ENCODE assay signal across 24 mouse cellular contexts in genomic region chrX:51585444-51585843, GRCm38 (mm10).
A peak's percentile ranks its signal among the peaks of the same experiment; 100 is the strongest.
DNase-seq lines count a peak whose midpoint lies in the region; ATAC-seq and TF ChIP-seq lines count a peak whose summit lies in the region.
"Had no signal": no experiment of that assay in that cellular context is flagged by ENCODE, and none has a peak within 500 bp of the region (broad histone marks: within the 10 kb centered on the region; RNA-seq: fewer than 3 reads in every experiment).

No protein-coding gene starts in this region.

- H3K36me3 ChIP-seq in hindbrain, embryonic 16.5 days (ENCODE audit: control insufficient read depth, insufficient read depth, low read length) = no peaks in the 10 kb centered on the region
- no peaks in the 10 kb centered on the region for H3K36me3 ChIP-seq in hindbrain, embryonic 10.5 days
- no peaks in the 10 kb centered on the region for H3K36me3 ChIP-seq in lung, embryonic 14.5 days (ENCODE audit: insufficient read depth)
- no peaks in the 10 kb centered on the region for H3K36me3 ChIP-seq in neural tube, embryonic 13.5 days
- H3K36me3 ChIP-seq in neural tube, embryonic 15.5 days = no peaks in the 10 kb centered on the region
- H3K36me3 ChIP-seq: embryonic facial prominence, embryonic 15.5 days; forebrain, embryonic 12.5 days; hindbrain, embryonic 13.5 days; intestine, embryonic 15.5 days had no signal

- H3K4me1 ChIP-seq in hindbrain, embryonic 16.5 days (ENCODE audit: control insufficient read depth, insufficient read depth, low read depth, low read length) = no peaks in the 10 kb centered on the region
- no peaks in the 10 kb centered on the region for H3K4me1 ChIP-seq in hindbrain, embryonic 10.5 days (replicated peaks)
- H3K4me1 ChIP-seq in lung, embryonic 14.5 days (ENCODE audit: insufficient read depth) = no peaks in the 10 kb centered on the region
- H3K4me1 ChIP-seq in lung, adult 2 months (ENCODE audit: control insufficient read depth, insufficient read depth, low read length) = no peaks in the 10 kb centered on the region
- H3K4me1 ChIP-seq in neural tube, embryonic 13.5 days (replicated peaks) = no peaks in the 10 kb centered on the region
- no peaks in the 10 kb centered on the region for H3K4me1 ChIP-seq in neural tube, embryonic 15.5 days
- H3K4me1 ChIP-seq: embryonic facial prominence, embryonic 15.5 days; forebrain, embryonic 12.5 days; hindbrain, embryonic 13.5 days; intestine, embryonic 15.5 days had no signal

- TF ChIP-seq CTCF in lung, embryonic 14.5 days (IDR thresholded peaks at IDR 0.05; ENCODE audit: low read depth) = no peak
- TF ChIP-seq CTCF in lung, adult 2 months (IDR thresholded peaks at IDR 0.05; ENCODE audit: insufficient read depth, low read length) = no peak

- no peak overlapping the region for H3K27ac ChIP-seq in hindbrain, embryonic 16.5 days (ENCODE audit: low read depth, low read length)
- no peak overlapping the region for H3K27ac ChIP-seq in hindbrain, embryonic 10.5 days
- no peak overlapping the region for H3K27ac ChIP-seq in lung, embryonic 14.5 days (ENCODE audit: low read depth)
- no peak overlapping the region for H3K27ac ChIP-seq in neural tube, embryonic 13.5 days (replicated peaks)
- H3K27ac ChIP-seq in neural tube, embryonic 15.5 days (replicated peaks) = no peak overlapping the region
- H3K27ac ChIP-seq: embryonic facial prominence, embryonic 15.5 days; forebrain, embryonic 12.5 days; gastrocnemius, adult 2 months; hindbrain, embryonic 13.5 days; intestine, embryonic 15.5 days had no signal

- peak; percentile 14 to 33 for DNase-seq in cerebellum, postnatal 10 days
- DNase-seq in cerebellum, adult 8-10 months = no peak
- no peak for DNase-seq in hindbrain, embryonic 10.5 days (ENCODE audit: low spot score)
- DNase-seq in lung, embryonic 14.5 days = peak; percentile 15
- DNase-seq in lung, adult 2 months = no peak
- DNase-seq: adrenal gland, adult 8-10 months; adrenal gland, postnatal 25 days; cerebellum, adult 18-20 months; cerebellum, adult 9-11 months; cerebellum, postnatal 36 days; embryo, embryonic 11 days; gastrocnemius, adult 2 months; gastrocnemius, postnatal 14 days; heart, adult 11 months had no signal

- H3K9ac ChIP-seq in hindbrain, embryonic 16.5 days (ENCODE audit: low read depth, low read length) = no peak overlapping the region
- no peak overlapping the region for H3K9ac ChIP-seq in lung, embryonic 14.5 days
- H3K9ac ChIP-seq in neural tube, embryonic 13.5 days = no peak overlapping the region
- no peak overlapping the region for H3K9ac ChIP-seq in neural tube, embryonic 15.5 days (replicated peaks)
- H3K9ac ChIP-seq: embryonic facial prominence, embryonic 15.5 days; forebrain, embryonic 12.5 days; hindbrain, embryonic 13.5 days; intestine, embryonic 15.5 days had no signal

- no peak overlapping the region for H3K4me2 ChIP-seq in hindbrain, embryonic 16.5 days (ENCODE audit: low read length)
- no peak overlapping the region for H3K4me2 ChIP-seq in lung, embryonic 14.5 days
- no peak overlapping the region for H3K4me2 ChIP-seq in neural tube, embryonic 13.5 days
- H3K4me2 ChIP-seq in neural tube, embryonic 15.5 days = no peak overlapping the region
- H3K4me2 ChIP-seq: embryonic facial prominence, embryonic 15.5 days; forebrain, embryonic 12.5 days; heart, embryonic 11.5 days; hindbrain, embryonic 13.5 days; intestine, embryonic 15.5 days had no signal

- peak; percentile 54 for ATAC-seq in hindbrain, embryonic 16.5 days
- ATAC-seq in lung, embryonic 14.5 days (ENCODE audit: insufficient read depth) = no peak
- ATAC-seq in neural tube, embryonic 13.5 days (ENCODE audit: low read depth) = peak; percentile 50
- no peak for ATAC-seq in neural tube, embryonic 15.5 days (ENCODE audit: low FRiP score)
- ATAC-seq: activated CD4-positive, CD25-positive, alpha-beta regulatory T cell, adult 4 months; forebrain, embryonic 16.5 days; intestine, embryonic 15.5 days had no signal

- H3K27me3 ChIP-seq in hindbrain, embryonic 16.5 days (replicated peaks; ENCODE audit: control insufficient read depth, insufficient read depth, low read length) = no peaks in the 10 kb centered on the region
- H3K27me3 ChIP-seq in hindbrain, embryonic 10.5 days (ENCODE audit: insufficient read depth, poor library complexity, severe bottlenecking) = no peaks in the 10 kb centered on the region; the same call in 1 of the 2 replicates
- no peaks in the 10 kb centered on the region for H3K27me3 ChIP-seq in lung, embryonic 14.5 days (ENCODE audit: insufficient read depth, low read length)
- no peaks in the 10 kb centered on the region for H3K27me3 ChIP-seq in neural tube, embryonic 13.5 days
- H3K27me3 ChIP-seq in neural tube, embryonic 15.5 days (replicated peaks) = no peaks in the 10 kb centered on the region
- H3K27me3 ChIP-seq: embryonic facial prominence, embryonic 15.5 days; forebrain, embryonic 12.5 days; hindbrain, embryonic 13.5 days; intestine, embryonic 15.5 days had no signal

- 47% methylated on average over 3 of the region's 3 CpGs for WGBS in hindbrain, embryonic 16.5 days
- 91% methylated on average over 3 of the region's 3 CpGs for WGBS in hindbrain, embryonic 10.5 days
- 30% methylated on average over 3 of the region's 3 CpGs for WGBS in lung, embryonic 14.5 days
- 72% methylated on average over 3 of the region's 3 CpGs for WGBS in lung, adult 2 months
- WGBS in neural tube, embryonic 13.5 days = 64% methylated on average over 3 of the region's 3 CpGs
- WGBS in neural tube, embryonic 15.5 days = 55% methylated on average over 3 of the region's 3 CpGs

- H3K4me3 ChIP-seq in hindbrain, embryonic 16.5 days (ENCODE audit: low read length) = no peak overlapping the region
- H3K4me3 ChIP-seq in hindbrain, embryonic 10.5 days = no peak overlapping the region
- no peak overlapping the region for H3K4me3 ChIP-seq in lung, embryonic 14.5 days (ENCODE audit: low read depth, low read length)
- no peak overlapping the region for H3K4me3 ChIP-seq in lung, adult 2 months (replicated peaks; ENCODE audit: extremely low read depth, low read depth, low read length)
- no peak overlapping the region for H3K4me3 ChIP-seq in neural tube, embryonic 13.5 days
- H3K4me3 ChIP-seq in neural tube, embryonic 15.5 days (replicated peaks) = no peak overlapping the region
- H3K4me3 ChIP-seq: embryonic facial prominence, embryonic 15.5 days; forebrain, embryonic 12.5 days; gastrocnemius, adult 2 months; hindbrain, embryonic 13.5 days; intestine, embryonic 15.5 days had no signal

- TF ChIP-seq POLR2A in lung, adult 2 months (IDR thresholded peaks at IDR 0.05; ENCODE audit: borderline replicate concordance, extremely low read depth, low read depth, low read length) = no peak

- no peaks in the 10 kb centered on the region for H3K9me3 ChIP-seq in hindbrain, embryonic 16.5 days (ENCODE audit: control insufficient read depth, low read length)
- no peaks in the 10 kb centered on the region for H3K9me3 ChIP-seq in hindbrain, embryonic 10.5 days
- no peaks in the 10 kb centered on the region for H3K9me3 ChIP-seq in lung, embryonic 14.5 days (ENCODE audit: low read depth, low read length)
- H3K9me3 ChIP-seq in neural tube, embryonic 13.5 days = no peaks in the 10 kb centered on the region
- H3K9me3 ChIP-seq in neural tube, embryonic 15.5 days (replicated peaks) = no peaks in the 10 kb centered on the region
- H3K9me3 ChIP-seq: embryonic facial prominence, embryonic 15.5 days; forebrain, embryonic 12.5 days; hindbrain, embryonic 13.5 days; intestine, embryonic 15.5 days had no signal

Comparison
In these comparisons a context has a peak if more than half of its experiments do, and no peak if none do; other contexts are left out.
1. DNase-seq: peak in cerebellum, postnatal 10 days (2 of 2) and lung, embryonic 14.5 days (single experiment); none in cerebellum, adult 8-10 months (single experiment), hindbrain, embryonic 10.5 days (single experiment) and lung, adult 2 months (single experiment).
2. ATAC-seq: peak in hindbrain, embryonic 16.5 days (single experiment) and neural tube, embryonic 13.5 days (single experiment); none in lung, embryonic 14.5 days (single experiment) and neural tube, embryonic 15.5 days (single experiment).